Mouse (Mus musculus) MEL (cell line): ENCODE measurements around the gene Shisal2a. TPM values are rescaled to one million over a fixed set of nuclear protein-coding genes. Genes with fewer than 3 reads are reported as not detected.
A peak's percentile ranks its signal among the peaks of the same experiment; 100 is the strongest.

Experiments used
- DNase-seq: peaks from one replicate; pipeline ENCODE4 v3.0.0; 2011; ENCODE audit warnings: low read depth, low spot score
- H3K27ac ChIP-seq: 2 replicates; pipeline ENCODE4 v1.5.1; 2012; ENCODE audit warnings: low read depth, mild to moderate bottlenecking, control low read depth, low read length, moderate library complexity; ENCODE audit not compliant: control insufficient read depth
- H3K27me3 ChIP-seq, 2 experiments: fragments of 150-350 bp in 1 of 2; sonication (generic) in 1 of 2; 2 replicates each; pipeline ENCODE4 v1.6.1; 2012; ENCODE audit warnings: low read length in 2 of 2, mild to moderate bottlenecking in 2 of 2, improper control_type of control experiment in 1 of 2, moderate library complexity in 1 of 2; ENCODE audit not compliant: insufficient read depth in 2 of 2, control insufficient read depth in 1 of 2
- H3K36me3 ChIP-seq, 2 experiments: 2 replicates each; pipeline ENCODE4 v1.6.1; 2012 to 2014; ENCODE audit warnings: low read length in 2 of 2, improper control_type of control experiment in 1 of 2, inconsistent platforms in 1 of 2, mild to moderate bottlenecking in 1 of 2; ENCODE audit not compliant: insufficient read depth in 2 of 2, control insufficient read depth in 1 of 2
- H3K4me1 ChIP-seq, 2 experiments: fragments of 150-350 bp in 1 of 2; sonication (generic) in 1 of 2; 2 replicates each; pipeline ENCODE4 v1.6.1; 2012; ENCODE audit warnings: low read length in 2 of 2, improper control_type of control experiment in 1 of 2, mild to moderate bottlenecking in 1 of 2; ENCODE audit not compliant: insufficient read depth in 2 of 2, control insufficient read depth in 1 of 2
- H3K4me3 ChIP-seq, 2 experiments: fragments of 150-350 bp in 1 of 2; sonication (generic) in 1 of 2; 2 replicates each; pipeline ENCODE4 v1.5.1; 2012; ENCODE audit warnings: low read depth in 2 of 2, low read length in 2 of 2, mild to moderate bottlenecking in 2 of 2, moderate library complexity in 2 of 2, control low read depth in 1 of 2, improper control_type of control experiment in 1 of 2; ENCODE audit not compliant: control insufficient read depth in 1 of 2, insufficient read depth in 1 of 2
- H3K79me2 ChIP-seq: 2 replicates; pipeline ENCODE4 v1.6.1; 2012; ENCODE audit warnings: mild to moderate bottlenecking, low read length, moderate library complexity; ENCODE audit not compliant: control insufficient read depth, poor library complexity, insufficient read depth
- H3K9ac ChIP-seq: 2 replicates; pipeline ENCODE4 v1.6.1; 2012; ENCODE audit warnings: low read depth, mild to moderate bottlenecking, control low read depth, low read length, moderate library complexity; ENCODE audit not compliant: control insufficient read depth, poor library complexity, severe bottlenecking
- H3K9me3 ChIP-seq: fragments of 150-350 bp; sonication (generic); replicated peaks from 2 replicates; pipeline ENCODE4 v1.6.1; 2012; ENCODE audit warnings: mild to moderate bottlenecking, low read length, improper control_type of control experiment, moderate library complexity; ENCODE audit not compliant: insufficient read depth
- CHD2 ChIP-seq: IDR thresholded peaks from 2 replicates; pipeline ENCODE4 v1.6.1; 2011; ENCODE audit warnings: low read length, improper control_type of control experiment
- ELF1 ChIP-seq: IDR thresholded peaks from 2 replicates; pipeline ENCODE4 v1.6.1; 2014; ENCODE audit warnings: low read depth, mild to moderate bottlenecking, inconsistent platforms, low read length, improper control_type of control experiment, moderate library complexity
- EP300 ChIP-seq, 2 experiments: IDR thresholded peaks; 2 replicates each; pipeline ENCODE4 v1.6.1; 2011; ENCODE audit warnings: improper control_type of control experiment in 2 of 2, low read length in 2 of 2, low read depth in 1 of 2, mild to moderate bottlenecking in 1 of 2
- ETS1 ChIP-seq: IDR thresholded peaks from 2 replicates; pipeline ENCODE4 v1.6.1; 2012; ENCODE audit warnings: low read depth, mild to moderate bottlenecking, inconsistent platforms, low read length, improper control_type of control experiment, moderate library complexity
- GABPA ChIP-seq: IDR thresholded peaks from 2 replicates; pipeline ENCODE4 v1.6.1; 2012; ENCODE audit warnings: low read depth, mild to moderate bottlenecking, inconsistent platforms, low read length, improper control_type of control experiment, moderate library complexity
- GATA1 ChIP-seq: IDR thresholded peaks from 2 replicates; pipeline ENCODE4 v1.6.1; 2011; ENCODE audit warnings: low read depth, low read length, improper control_type of control experiment
- JUND ChIP-seq: IDR thresholded peaks from 2 replicates; pipeline ENCODE4 v1.6.1; 2011; ENCODE audit warnings: low read depth, mild to moderate bottlenecking, improper control_type of control experiment, low read length
- MYB ChIP-seq: IDR thresholded peaks from 2 replicates; pipeline ENCODE4 v1.6.1; 2011; ENCODE audit warnings: mild to moderate bottlenecking, low read depth, low read length, improper control_type of control experiment
- MYC ChIP-seq: IDR thresholded peaks from 2 replicates; pipeline ENCODE4 v1.6.1; 2011; ENCODE audit warnings: low read depth, mild to moderate bottlenecking, low read length, improper control_type of control experiment, moderate library complexity
- NRF1 ChIP-seq: IDR thresholded peaks from 2 replicates; pipeline ENCODE4 v1.6.1; 2014; ENCODE audit warnings: low read depth, mild to moderate bottlenecking, inconsistent platforms, low read length, improper control_type of control experiment, moderate library complexity; ENCODE audit not compliant: poor library complexity, insufficient read depth, severe bottlenecking
- POLR2A ChIP-seq, 2 experiments: IDR thresholded peaks; 2 replicates each; pipeline ENCODE4 v1.6.1; 2011 to 2012; ENCODE audit warnings: low read length in 2 of 2, mild to moderate bottlenecking in 2 of 2, control low read depth in 1 of 2, improper control_type of control experiment in 1 of 2, low read depth in 1 of 2, moderate library complexity in 1 of 2; ENCODE audit not compliant: control insufficient read depth in 1 of 2, insufficient read depth in 1 of 2, poor library complexity in 1 of 2
- POLR2AphosphoS2 ChIP-seq: IDR thresholded peaks from 2 replicates; pipeline ENCODE4 v1.6.1; 2011; ENCODE audit warnings: low read length, improper control_type of control experiment
- RCOR1 ChIP-seq: IDR thresholded peaks from 2 replicates; pipeline ENCODE4 v1.6.1; 2012; ENCODE audit warnings: low read depth, mild to moderate bottlenecking, inconsistent platforms, low read length, improper control_type of control experiment
- SIN3A ChIP-seq: IDR thresholded peaks from 2 replicates; pipeline ENCODE4 v1.6.1; 2012; ENCODE audit warnings: low read length, improper control_type of control experiment, inconsistent platforms
- TAL1 ChIP-seq: IDR thresholded peaks from 2 replicates; pipeline ENCODE4 v1.6.1; 2012; ENCODE audit warnings: mild to moderate bottlenecking, inconsistent platforms, low read length, moderate library complexity, mixed read lengths
- TCF12 ChIP-seq: IDR thresholded peaks from 2 replicates; pipeline ENCODE4 v1.6.1; 2014; ENCODE audit warnings: low read depth, mild to moderate bottlenecking, inconsistent platforms, low read length, improper control_type of control experiment, moderate library complexity
- USF2 ChIP-seq, 2 experiments: IDR thresholded peaks; 2 replicates each; pipeline ENCODE4 v1.6.1; 2011 to 2012; ENCODE audit warnings: improper control_type of control experiment in 2 of 2, low read length in 2 of 2, borderline replicate concordance in 1 of 2, inconsistent platforms in 1 of 2, low read depth in 1 of 2, mild to moderate bottlenecking in 1 of 2; ENCODE audit not compliant: insufficient read depth in 1 of 2
- ZMIZ1 ChIP-seq: IDR thresholded peaks from 2 replicates; pipeline ENCODE4 v1.6.1; 2012; ENCODE audit warnings: low read depth, mild to moderate bottlenecking, inconsistent platforms, low read length, improper control_type of control experiment, moderate library complexity
- polyA plus RNA-seq, 2 experiments: library from polyadenylated mRNA; stranded (reverse) in 1 of 2; unstranded in 1 of 2; fragments of >175 nt in 1 of 2; fragments of >200 nt in 1 of 2; gene quantifications; 2 replicates each; pipeline versions ENCODE4 v1.2.1 to v1.2.4; 2012; ENCODE audit warnings: low replicate concordance in 2 of 2, low read depth in 1 of 2; ENCODE audit not compliant: insufficient read length in 2 of 2, insufficient read depth in 1 of 2, missing spikeins in 1 of 2
- total RNA-seq: library from RNA; depleted of rRNA; stranded (reverse); fragments of 300-350 nt; gene quantifications from 2 replicates; pipeline ENCODE4 v1.2.3, GENCODE M21; 2012

Shisal2a gene
- total and polyA plus RNA-seq, 3 experiments = not detected

GRCm38 (mm10) chr4:108430656-108431560, 47.8 kb upstream of the Shisal2a start:
- no peak overlapping the region for H3K27ac ChIP-seq
- peaks cover 0 to 5% of the 10 kb centered on the region in 2 experiments; a peak in 2 of 4 replicates for H3K36me3 ChIP-seq
- H3K4me1 ChIP-seq = peaks cover 0 to 7% of the 10 kb centered on the region in 2 experiments; a peak in 1 of 4 replicates
- DNase-seq = no peak
- no peaks in the 10 kb centered on the region for H3K9me3 ChIP-seq
- peaks cover 2 to 3% of the 10 kb centered on the region in 2 experiments; a peak in 2 of 4 replicates for H3K27me3 ChIP-seq
- no peaks in the 10 kb centered on the region for H3K79me2 ChIP-seq
- no peak overlapping the region for H3K9ac ChIP-seq
- TF ChIP-seq MYB (no peak), TAL1 (no peak), GABPA (no peak), POLR2A (IDR thresholded peaks at IDR 0.05; ENCODE audit: control insufficient read depth in 1 of 2, insufficient read depth in 1 of 2, low read depth in 1 of 2, low read length in 2 of 2, poor library complexity in 1 of 2) (no peak), SIN3A (no peak), ELF1 (no peak)
- H3K4me3 ChIP-seq = no peak overlapping the region

GRCm38 (mm10) chr4:108428341-108428721, 45.2 kb upstream of the Shisal2a start:
- TF ChIP-seq MYC (no peak), EP300 (IDR thresholded peaks at IDR 0.05; ENCODE audit: low read depth in 1 of 2, low read length in 2 of 2) (peak in 1 of 2 experiments; percentile 26; a peak in 1 of 4 replicates), GATA1 (no peak), RCOR1 (peak; percentile 80), USF2 (IDR thresholded peaks at IDR 0.05; ENCODE audit: borderline replicate concordance in 1 of 2, insufficient read depth in 1 of 2, low read depth in 1 of 2, low read length in 2 of 2) (no peak), ZMIZ1 (no peak), TCF12 (no peak), CHD2 (no peak), ETS1 (no peak), NRF1 (no peak), JUND (no peak), POLR2AphosphoS2 (no peak), TAL1 (no peak), ELF1 (no peak)
- TF ChIP-seq, all 39 proteins: peak for 2
- H3K9me3 ChIP-seq = no peaks in the 10 kb centered on the region

More at GRCm38 (mm10) chr4:108428341-108428721, 45.2 kb upstream of the Shisal2a start:
- H3K36me3 ChIP-seq = peaks cover 0 to 5% of the 10 kb centered on the region in 2 experiments; a peak in 2 of 4 replicates
- peak; percentile 73 for DNase-seq
- no peaks in the 10 kb centered on the region for H3K79me2 ChIP-seq
- peaks cover 0 to 2% of the 10 kb centered on the region in 2 experiments; a peak in 1 of 4 replicates for H3K27me3 ChIP-seq
- H3K27ac ChIP-seq = no peak overlapping the region
- H3K9ac ChIP-seq = no peak overlapping the region
- H3K4me1 ChIP-seq = peaks cover 0 to 7% of the 10 kb centered on the region in 2 experiments; a peak in 1 of 4 replicates
- no peak overlapping the region for H3K4me3 ChIP-seq
